Mouse (Mus musculus) midbrain, postnatal 0 days (tissue): ENCODE data around the gene Prkag2. TPM values are rescaled to one million over a fixed set of nuclear protein-coding genes. Genes with fewer than 3 reads are reported as not detected.

Source experiments
- ATAC-seq: fragments of 200-750 bp; cut with Nextera tagmentation; 2 replicates; pipeline ENCODE4 v1.8.0; 2017; ENCODE audit warnings: moderate number of reproducible peaks, mild to moderate bottlenecking, moderate TSS enrichment, moderate library complexity; ENCODE audit not compliant: low FRiP score
- DNase-seq: peaks from one replicate; pipeline ENCODE4 v3.0.0-alpha.2; 2015; ENCODE audit warnings: low spot score
- H3K27ac ChIP-seq: fragments of 300-500 bp; sonication (generic); 2 replicates; pipeline ENCODE4 v1.5.1; 2014; ENCODE audit warnings: low read depth, mild to moderate bottlenecking, low read length, mixed read lengths
- H3K27me3 ChIP-seq: fragments of 300-500 bp; sonication (generic); 2 replicates; pipeline ENCODE4 v1.6.1; 2014; ENCODE audit warnings: low read length, control low read depth, mixed read lengths; ENCODE audit not compliant: insufficient read depth
- H3K36me3 ChIP-seq: fragments of 300-500 bp; sonication (generic); 2 replicates; pipeline ENCODE4 v1.6.1; 2014; ENCODE audit warnings: low read length, control low read depth, mixed read lengths; ENCODE audit not compliant: insufficient read depth
- H3K4me1 ChIP-seq: fragments of 300-500 bp; sonication (generic); 2 replicates; pipeline ENCODE4 v1.6.1; 2014; ENCODE audit warnings: mild to moderate bottlenecking, control low read depth, antibody characterized with exemption, low read length, mixed read lengths; ENCODE audit not compliant: insufficient read depth
- H3K4me2 ChIP-seq: fragments of 300-500 bp; sonication (generic); 2 replicates; pipeline ENCODE4 v1.6.1; 2014; ENCODE audit warnings: low read depth, mild to moderate bottlenecking, low read length, mixed read lengths; ENCODE audit not compliant: poor library complexity, severe bottlenecking
- H3K4me3 ChIP-seq: fragments of 300-500 bp; sonication (generic); 2 replicates; pipeline ENCODE4 v1.5.1; 2014; ENCODE audit warnings: low read depth, mild to moderate bottlenecking, low read length, moderate library complexity
- H3K9ac ChIP-seq: fragments of 300-500 bp; sonication (generic); replicated peaks from 2 replicates; pipeline ENCODE4 v1.6.1; 2014; ENCODE audit warnings: mild to moderate bottlenecking, low read length, moderate library complexity, mixed read lengths; ENCODE audit not compliant: poor library complexity, severe bottlenecking
- H3K9me3 ChIP-seq: fragments of 300-500 bp; sonication (generic); 2 replicates; pipeline ENCODE4 v1.6.1; 2016; ENCODE audit warnings: low read length, control low read depth
- CTCF ChIP-seq: IDR thresholded peaks from 2 replicates; pipeline ENCODE4 v1.5.1; 2016; ENCODE audit warnings: antibody characterized with exemption, mild to moderate bottlenecking
- WGBS: fragments of 180-500 bp; shearing (Covaris S2); extraction: QIAGEN DNeasy Blood & Tissue Kit; methylation state at CpG from one replicate; pipeline ENCODE4 v1.1.7; 2014; 5-methylcytosine and 5-hydroxymethylcytosine counted together
- polyA plus RNA-seq: library from polyadenylated mRNA; unstranded; fragments of >200 nt; fragmentation: Nextera tagmentation; extraction: Ambion mirVana; gene quantifications from 2 replicates; pipeline ENCODE4 v1.2.1, GENCODE M21; 2015
- total RNA-seq: library from RNA; depleted of rRNA; stranded (reverse); fragments of >200 nt; gene quantifications from 2 replicates; pipeline ENCODE4 v1.2.3, GENCODE M21; 2014

Prkag2 gene
- total and polyA plus RNA-seq, 2 experiments from 2014 or later: 51.6 to 103 TPM

- no peak overlapping the region for H3K27ac ChIP-seq
- no peaks in the 10 kb centered on the region for H3K9me3 ChIP-seq
- H3K36me3 ChIP-seq: no peaks in the 10 kb centered on the region
- DNase-seq (no peak), ATAC-seq (no peak)
- H3K4me2 ChIP-seq: peak overlapping the region; percentile 100
- H3K27me3 ChIP-seq: peaks cover 12% of the 10 kb centered on the region
- WGBS: under 1% methylated on average over 26 of the region's 26 CpGs
- H3K9ac ChIP-seq: peak overlapping the region; percentile 61
- no peak for TF ChIP-seq CTCF
- H3K4me3 ChIP-seq: peak overlapping the region; percentile 57
- H3K4me1 ChIP-seq: no peaks in the 10 kb centered on the region
Measured at GRCm38 (mm10) chr5:25100157-25100515, 306 bp downstream of the Prkag2 start.

DNA sequence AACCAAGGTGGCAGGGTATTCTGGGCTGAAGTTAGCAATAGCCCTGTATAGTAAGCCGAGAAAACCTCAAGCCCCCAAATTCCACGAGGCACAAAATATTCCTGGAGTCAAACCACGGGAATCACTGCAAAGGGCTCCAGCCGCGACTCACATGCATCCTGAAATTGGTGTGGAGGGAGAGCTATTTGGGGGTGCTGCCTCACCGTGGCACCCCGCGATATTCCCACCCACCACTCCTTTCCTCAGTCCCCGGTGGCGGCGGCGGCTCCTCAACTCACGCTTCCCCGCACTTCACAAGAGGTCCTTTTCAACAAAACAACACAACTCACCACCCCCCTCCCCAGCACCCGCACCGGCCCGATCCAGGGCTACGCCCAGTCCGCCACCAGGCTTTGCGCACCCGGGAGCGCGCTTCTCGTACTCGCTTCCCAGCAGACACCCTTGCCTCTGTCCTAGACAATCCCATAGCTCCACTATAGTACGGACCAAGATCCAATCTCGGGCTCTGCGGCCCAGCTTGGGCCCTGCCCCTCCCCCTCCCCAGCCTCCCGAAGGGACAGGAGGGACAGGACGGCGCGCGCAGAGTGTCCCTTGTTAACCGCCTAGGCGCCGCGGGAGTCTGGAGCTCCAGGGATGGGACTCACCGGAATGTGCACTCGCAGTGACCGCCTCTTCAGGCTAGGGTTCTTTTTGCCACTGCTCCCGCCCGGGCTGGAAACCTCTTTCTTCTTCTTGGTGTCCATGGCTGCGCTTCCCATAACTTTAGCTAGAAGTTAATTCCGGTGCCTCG, 880 bp downstream of the Prkag2 start:
- Histone ChIP-seq H3K36me3 (no peaks in the 10 kb centered on the region), H3K4me2 (peak overlapping the region; percentile 100), H3K9me3 (no peaks in the 10 kb centered on the region), H3K4me3 (peak overlapping the region; percentile 57), H3K27ac (no peak overlapping the region), H3K9ac (peak overlapping the region; percentile 61), H3K27me3 (peaks cover 12% of the 10 kb centered on the region), H3K4me1 (no peaks in the 10 kb centered on the region)
- TF ChIP-seq CTCF: peak; percentile 35; the same call in 1 of the 2 replicates
- peak; percentile 52 for ATAC-seq
- 1% methylated on average over 44 of the region's 45 CpGs for WGBS
- peak; percentile 31 for DNase-seq

GRCm38 (mm10) chr5:25097891-25098290, 2.6 kb downstream of the Prkag2 start:
- ATAC-seq: no peak
- H3K36me3 ChIP-seq: no peaks in the 10 kb centered on the region

DNA sequence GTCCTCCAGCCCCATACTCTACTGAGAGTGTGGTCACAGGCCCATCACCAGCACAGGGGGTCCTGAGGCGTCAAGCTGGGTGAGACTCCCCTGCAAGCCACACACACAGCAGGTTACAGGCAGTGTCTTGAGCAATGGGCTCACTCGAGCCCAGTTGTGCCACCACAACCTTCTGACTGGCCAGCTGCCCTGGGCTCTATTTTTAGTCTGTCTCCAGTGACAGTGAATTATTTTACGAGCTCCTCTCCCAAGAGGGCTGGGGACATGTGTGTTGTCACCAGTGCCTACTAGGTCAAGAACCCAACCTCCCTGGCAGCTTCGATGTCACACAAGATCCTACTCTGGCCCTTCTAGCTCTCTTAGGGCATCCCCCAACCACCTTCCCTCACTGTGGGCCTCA, 4.0 kb downstream of the Prkag2 start:
- no peak overlapping the region for H3K4me2 ChIP-seq
- 83% methylated on average over 4 of the region's 4 CpGs for WGBS
- no peaks in the 10 kb centered on the region for H3K36me3 ChIP-seq
- H3K4me1 ChIP-seq: no peaks in the 10 kb centered on the region
- DNase-seq (no peak), ATAC-seq (no peak)
- no peak overlapping the region for H3K9ac ChIP-seq
- no peak overlapping the region for H3K4me3 ChIP-seq
- no peak for TF ChIP-seq CTCF
- H3K27ac ChIP-seq: no peak overlapping the region
- H3K9me3 ChIP-seq: no peaks in the 10 kb centered on the region
- peaks cover 7% of the 10 kb centered on the region for H3K27me3 ChIP-seq

More at GRCm38 (mm10) chr5:25097891-25098290, 2.6 kb downstream of the Prkag2 start:
- Histone ChIP-seq H3K4me3 (no peak overlapping the region), H3K9ac (no peak overlapping the region), H3K27ac (no peak overlapping the region), H3K9me3 (no peaks in the 10 kb centered on the region), H3K4me1 (no peaks in the 10 kb centered on the region), H3K4me2 (no peak overlapping the region), H3K27me3 (peaks cover 12% of the 10 kb centered on the region)
- TF ChIP-seq CTCF: no peak
- 72% methylated on average over 3 of the region's 3 CpGs for WGBS
- DNase-seq: no peak

DNA sequence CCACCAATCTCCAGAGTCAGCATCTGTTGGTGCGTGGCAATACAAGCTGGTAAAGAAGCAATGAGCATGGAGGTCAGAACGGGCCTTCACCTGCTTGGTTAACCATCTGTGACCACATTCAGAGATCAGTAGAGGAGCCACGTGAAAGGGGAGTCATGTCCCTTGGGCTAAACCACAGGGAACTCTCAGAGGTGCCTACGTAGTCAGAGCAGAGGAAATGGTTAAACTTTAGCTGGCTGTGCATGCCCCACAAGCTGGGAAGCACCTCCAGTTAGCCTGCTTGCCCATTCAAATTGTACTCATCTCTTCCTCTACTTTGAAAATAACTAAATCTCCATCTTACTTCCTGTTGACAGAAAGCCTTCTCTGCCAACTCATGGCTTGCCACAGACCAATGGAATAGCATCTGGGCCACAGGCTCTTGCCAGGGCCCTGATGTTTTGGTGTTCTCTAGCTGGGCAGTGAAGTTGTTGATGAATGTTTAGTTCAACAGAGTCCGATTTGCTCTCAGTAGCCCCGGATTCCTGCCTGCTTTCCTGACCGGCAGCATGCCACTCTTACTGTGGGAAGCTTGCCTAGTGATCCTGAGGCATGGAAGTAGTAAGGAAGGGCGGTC, 7.7 kb downstream of the Prkag2 start:
- no peak overlapping the region for H3K4me3 ChIP-seq
- no peaks in the 10 kb centered on the region for H3K4me1 ChIP-seq
- no peaks in the 10 kb centered on the region for H3K9me3 ChIP-seq
- H3K4me2 ChIP-seq: no peak overlapping the region
- ATAC-seq (no peak), DNase-seq (no peak)
- H3K9ac ChIP-seq: no peak overlapping the region
- H3K27me3 ChIP-seq: no peaks in the 10 kb centered on the region
- 69% methylated on average over 8 of the region's 8 CpGs for WGBS
- H3K36me3 ChIP-seq: no peaks in the 10 kb centered on the region
- H3K27ac ChIP-seq: no peak overlapping the region
- no peak for TF ChIP-seq CTCF
